Mouse (Mus musculus): ENCODE results near the gene Gm49425.

GRCm38 (mm10) chr15:101483646-101484045, 33.4 kb downstream of the Gm49425 start:
- TF ChIP-seq POLR2A (IDR thresholded peaks at IDR 0.05; ENCODE audit: low read depth, low read length) (no peak), CTCF (IDR thresholded peaks at IDR 0.05; ENCODE audit: extremely low read depth, insufficient read length, insufficient replicate concordance, low read depth, low read length) (no peak)
